Mouse (Mus musculus) stomach, postnatal 0 days (tissue): ENCODE data around the gene Cd248.

Experiments
- CTCF ChIP-seq: IDR thresholded peaks from 2 replicates; pipeline ENCODE4 v1.5.1; 2016; ENCODE audit warnings: antibody characterized with exemption, low read depth, mild to moderate bottlenecking, moderate library complexity
- EP300 ChIP-seq: optimal IDR thresholded peaks from 2 replicates; pipeline ENCODE3; 2016; ENCODE audit warnings: antibody characterized with exemption

- TF ChIP-seq CTCF: no peak
- TF ChIP-seq EP300: no peak
These were observed 5.8 kb upstream of the Cd248 start for GRCm38 (mm10) chr19:5062041-5062440.
